Mouse (Mus musculus) embryonic facial prominence, embryonic 12.5 days (tissue): ENCODE measurements around the gene Pth2r. TPM values are rescaled to one million over a fixed set of nuclear protein-coding genes. Genes with fewer than 3 reads are reported as not detected.

ENCODE experiments used
- ATAC-seq: fragments of 200-750 bp; cut with Nextera tagmentation; 2 replicates; pipeline ENCODE4 v1.8.0; 2017; ENCODE audit not compliant: insufficient number of reproducible peaks, insufficient read depth, low FRiP score, low TSS enrichment
- H3K27ac ChIP-seq: fragments of 300-500 bp; sonication (generic); 2 replicates; pipeline ENCODE4 v1.5.1; 2016; ENCODE audit warnings: mild to moderate bottlenecking
- H3K27me3 ChIP-seq: fragments of 300-500 bp; sonication (generic); 2 replicates; pipeline ENCODE4 v1.6.1; 2016; ENCODE audit warnings: mild to moderate bottlenecking, moderate library complexity
- H3K36me3 ChIP-seq: fragments of 300-500 bp; sonication (generic); 2 replicates; pipeline ENCODE4 v1.6.1; 2016; ENCODE audit warnings: mild to moderate bottlenecking
- H3K4me1 ChIP-seq: fragments of 300-500 bp; sonication (generic); 2 replicates; pipeline ENCODE4 v1.6.1; 2016
- H3K4me2 ChIP-seq: fragments of 300-500 bp; sonication (generic); replicated peaks from 2 replicates; pipeline ENCODE4 v1.6.1; 2016; ENCODE audit warnings: mild to moderate bottlenecking, moderate library complexity
- H3K4me3 ChIP-seq: fragments of 300-500 bp; sonication (generic); 2 replicates; pipeline ENCODE4 v1.5.1; 2016; ENCODE audit warnings: mild to moderate bottlenecking
- H3K9ac ChIP-seq: fragments of 300-500 bp; sonication (generic); 2 replicates; pipeline ENCODE4 v1.6.1; 2016; ENCODE audit warnings: mild to moderate bottlenecking, moderate library complexity
- H3K9me3 ChIP-seq: fragments of 300-500 bp; sonication (generic); 2 replicates; pipeline ENCODE4 v1.6.1; 2016; ENCODE audit warnings: mild to moderate bottlenecking, moderate library complexity
- WGBS: fragments of 180-500 bp; shearing (Covaris S2); methylation state at CpG from one replicate; pipeline ENCODE4 v1.1.7; 2016; 5-methylcytosine and 5-hydroxymethylcytosine counted together
- polyA plus RNA-seq: library from polyadenylated mRNA; unstranded; fragments of >200 nt; fragmentation: Nextera tagmentation; extraction: Ambion mirVana; gene quantifications from 2 replicates; pipeline ENCODE4 v1.2.1, GENCODE M21; 2016

The Pth2r gene
- 0.09 and 0.27 TPM in 2 replicates for polyA plus RNA-seq

GRCm38 (mm10) chr1:65281756-65282155, at the start of gene Pth2r:
Pth2r (plus strand) TSS chr1:65282056.
- Histone ChIP-seq H3K9me3 (no peaks in the 10 kb centered on the region), H3K27ac (no peak within 1 kb of the TSS), H3K4me2 (no peak within 1 kb of the TSS), H3K27me3 (no peaks in the 10 kb centered on the region), H3K4me3 (no peak within 1 kb of the TSS), H3K36me3 (0 out of 2 replicates have a peak, but pooled peaks cover 3% of the 10 kb centered on the region), H3K9ac (no peak within 1 kb of the TSS), H3K4me1 (no peaks in the 10 kb centered on the region)
- 87% methylated on average over 6 of the region's 6 CpGs for WGBS
- no peak for ATAC-seq

- 76% methylated on average over 3 of the region's 3 CpGs for WGBS
- no peaks in the 10 kb centered on the region for H3K9me3 ChIP-seq
- no peak overlapping the region for H3K9ac ChIP-seq
- H3K4me1 ChIP-seq: no peaks in the 10 kb centered on the region
- H3K4me2 ChIP-seq: no peak overlapping the region
- no peaks in the 10 kb centered on the region for H3K27me3 ChIP-seq
- H3K27ac ChIP-seq: no peak overlapping the region
- H3K36me3 ChIP-seq: peaks cover 19% of the 10 kb centered on the region
- H3K4me3 ChIP-seq: no peak overlapping the region
- no peak for ATAC-seq
Observed at GRCm38 (mm10) chr1:65237712-65238111, 44.1 kb upstream of the Pth2r start.

GRCm38 (mm10) chr1:65245637-65246036, 36.2 kb upstream of the Pth2r start:
- Histone ChIP-seq H3K9ac (no peak overlapping the region), H3K4me3 (no peak overlapping the region), H3K4me2 (no peak overlapping the region), H3K36me3 (peaks cover 14% of the 10 kb centered on the region), H3K4me1 (no peaks in the 10 kb centered on the region), H3K27me3 (no peaks in the 10 kb centered on the region), H3K27ac (no peak overlapping the region), H3K9me3 (no peaks in the 10 kb centered on the region)
- no peak for ATAC-seq
- 82% methylated on average over 1 of the region's 1 CpGs for WGBS

DNA sequence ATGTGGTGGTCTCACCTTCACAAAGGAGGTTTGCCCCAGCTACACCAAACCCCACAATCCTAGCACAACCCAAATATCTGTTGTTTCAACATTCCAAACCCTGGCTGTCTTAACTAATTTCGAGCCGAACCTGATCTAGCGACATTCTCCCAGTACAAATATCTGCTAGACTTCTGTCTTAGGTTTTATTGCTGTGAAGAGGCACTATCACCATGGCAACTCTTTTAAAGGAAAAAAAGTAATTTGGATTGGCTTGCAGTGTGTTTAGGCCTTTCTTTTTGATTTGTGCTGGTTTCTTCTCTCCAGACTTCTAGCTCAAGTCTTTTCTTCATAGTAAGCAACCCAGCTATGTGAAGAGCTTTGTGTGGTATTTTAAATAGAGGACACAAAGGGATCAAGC, 1.4 kb upstream of the Pth2r start:
- no peak overlapping the region for H3K4me3 ChIP-seq
- no peak overlapping the region for H3K9ac ChIP-seq
- 0 out of 2 replicates have a peak, but pooled peaks cover 3% of the 10 kb centered on the region for H3K36me3 ChIP-seq
- no peak overlapping the region for H3K27ac ChIP-seq
- no peak for ATAC-seq
- H3K4me1 ChIP-seq: no peaks in the 10 kb centered on the region
- H3K9me3 ChIP-seq: no peaks in the 10 kb centered on the region
- H3K27me3 ChIP-seq: no peaks in the 10 kb centered on the region
- 80% methylated on average over 3 of the region's 3 CpGs for WGBS
- H3K4me2 ChIP-seq: no peak overlapping the region

- no peaks in the 10 kb centered on the region for H3K4me1 ChIP-seq
- ATAC-seq: no peak
- no peaks in the 10 kb centered on the region for H3K27me3 ChIP-seq
- H3K4me3 ChIP-seq: no peak overlapping the region
- WGBS: 11% methylated on average over 6 of the region's 6 CpGs
- H3K36me3 ChIP-seq: 0 out of 2 replicates have a peak, but pooled peaks cover 3% of the 10 kb centered on the region
- H3K9ac ChIP-seq: no peak overlapping the region
- H3K27ac ChIP-seq: no peak overlapping the region
- no peak overlapping the region for H3K4me2 ChIP-seq
- no peaks in the 10 kb centered on the region for H3K9me3 ChIP-seq
Observed at GRCm38 (mm10) chr1:65282766-65283165, 910 bp downstream of the Pth2r start.

- 79% methylated on average over 3 of the region's 3 CpGs for WGBS
- peaks cover 18% of the 10 kb centered on the region for H3K27me3 ChIP-seq
- H3K36me3 ChIP-seq: no peaks in the 10 kb centered on the region
- ATAC-seq: no peak
- no peak overlapping the region for H3K9ac ChIP-seq
- no peak overlapping the region for H3K4me2 ChIP-seq
- H3K4me3 ChIP-seq: no peak overlapping the region
- H3K4me1 ChIP-seq: peaks cover 12% of the 10 kb centered on the region
- no peak overlapping the region for H3K27ac ChIP-seq
- no peaks in the 10 kb centered on the region for H3K9me3 ChIP-seq
Observed at GRCm38 (mm10) chr1:65308476-65308875, 26.6 kb downstream of the Pth2r start.

DNA sequence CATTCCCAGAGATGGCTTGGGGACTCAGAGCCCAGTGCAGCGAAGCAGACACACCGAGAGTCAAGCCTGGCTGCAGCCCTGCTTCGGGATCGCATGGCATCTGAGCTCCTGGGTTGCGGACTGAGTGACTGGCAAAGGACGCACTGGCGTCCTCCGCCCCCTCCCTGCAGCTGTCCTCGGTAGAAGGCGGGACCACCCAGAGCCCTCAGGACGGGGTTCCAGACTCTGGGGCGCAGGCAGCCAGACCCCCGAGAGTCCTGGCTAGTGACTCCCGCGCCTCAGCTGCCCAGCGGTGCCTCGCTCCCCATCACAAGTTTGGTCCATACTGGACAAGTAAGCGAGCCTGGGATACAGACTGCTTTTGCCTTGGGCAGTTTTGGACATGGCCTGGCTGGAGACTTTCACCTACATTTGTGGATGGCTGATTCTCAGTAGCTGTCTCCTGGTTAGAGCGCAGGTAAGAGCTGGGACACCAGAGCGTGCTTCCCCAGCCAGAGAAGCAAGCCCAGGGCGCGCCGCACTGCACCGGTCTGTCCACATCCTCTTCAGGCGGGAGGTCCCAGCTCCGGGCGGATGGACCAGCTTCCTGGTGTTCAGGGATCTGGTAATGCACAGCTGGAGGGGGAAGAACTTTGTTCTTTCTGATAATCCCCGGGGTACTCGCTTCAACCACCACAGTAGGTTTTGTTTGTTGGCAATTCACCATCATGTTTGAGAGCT, 29.5 kb downstream of the Pth2r start:
- H3K4me2 ChIP-seq: peak overlapping the region; percentile 88
- no peaks in the 10 kb centered on the region for H3K36me3 ChIP-seq
- 0 out of 2 replicates have a peak, but pooled peaks have one; percentile 56 for ATAC-seq
- 2% methylated on average over 29 of the region's 29 CpGs for WGBS
- H3K4me1 ChIP-seq: peaks cover 12% of the 10 kb centered on the region
- peak overlapping the region; percentile 40 for H3K4me3 ChIP-seq
- peaks cover 18% of the 10 kb centered on the region for H3K27me3 ChIP-seq
- peak overlapping the region; percentile 35 for H3K9ac ChIP-seq
- no peak overlapping the region for H3K27ac ChIP-seq
- H3K9me3 ChIP-seq: no peaks in the 10 kb centered on the region

GRCm38 (mm10) chr1:65312118-65312517, 30.3 kb downstream of the Pth2r start:
- WGBS: 12% methylated on average over 7 of the region's 7 CpGs
- no peaks in the 10 kb centered on the region for H3K36me3 ChIP-seq
- peaks cover 12% of the 10 kb centered on the region for H3K4me1 ChIP-seq
- peak overlapping the region; percentile 88 for H3K4me2 ChIP-seq
- H3K4me3 ChIP-seq: peak overlapping the region; percentile 40; the same call in 1 of the 2 replicates
- H3K9me3 ChIP-seq: no peaks in the 10 kb centered on the region
- H3K9ac ChIP-seq: no peak overlapping the region
- peaks cover 18% of the 10 kb centered on the region for H3K27me3 ChIP-seq
- H3K27ac ChIP-seq: no peak overlapping the region
- ATAC-seq: no peak

GRCm38 (mm10) chr1:65312896-65313295, 31.0 kb downstream of the Pth2r start:
- Histone ChIP-seq H3K9me3 (no peaks in the 10 kb centered on the region), H3K36me3 (no peaks in the 10 kb centered on the region), H3K9ac (no peak overlapping the region), H3K4me2 (no peak overlapping the region), H3K27ac (no peak overlapping the region), H3K4me3 (no peak overlapping the region), H3K4me1 (peaks cover 12% of the 10 kb centered on the region), H3K27me3 (peaks cover 18% of the 10 kb centered on the region)
- WGBS: 62% methylated on average over 2 of the region's 2 CpGs
- no peak for ATAC-seq

DNA sequence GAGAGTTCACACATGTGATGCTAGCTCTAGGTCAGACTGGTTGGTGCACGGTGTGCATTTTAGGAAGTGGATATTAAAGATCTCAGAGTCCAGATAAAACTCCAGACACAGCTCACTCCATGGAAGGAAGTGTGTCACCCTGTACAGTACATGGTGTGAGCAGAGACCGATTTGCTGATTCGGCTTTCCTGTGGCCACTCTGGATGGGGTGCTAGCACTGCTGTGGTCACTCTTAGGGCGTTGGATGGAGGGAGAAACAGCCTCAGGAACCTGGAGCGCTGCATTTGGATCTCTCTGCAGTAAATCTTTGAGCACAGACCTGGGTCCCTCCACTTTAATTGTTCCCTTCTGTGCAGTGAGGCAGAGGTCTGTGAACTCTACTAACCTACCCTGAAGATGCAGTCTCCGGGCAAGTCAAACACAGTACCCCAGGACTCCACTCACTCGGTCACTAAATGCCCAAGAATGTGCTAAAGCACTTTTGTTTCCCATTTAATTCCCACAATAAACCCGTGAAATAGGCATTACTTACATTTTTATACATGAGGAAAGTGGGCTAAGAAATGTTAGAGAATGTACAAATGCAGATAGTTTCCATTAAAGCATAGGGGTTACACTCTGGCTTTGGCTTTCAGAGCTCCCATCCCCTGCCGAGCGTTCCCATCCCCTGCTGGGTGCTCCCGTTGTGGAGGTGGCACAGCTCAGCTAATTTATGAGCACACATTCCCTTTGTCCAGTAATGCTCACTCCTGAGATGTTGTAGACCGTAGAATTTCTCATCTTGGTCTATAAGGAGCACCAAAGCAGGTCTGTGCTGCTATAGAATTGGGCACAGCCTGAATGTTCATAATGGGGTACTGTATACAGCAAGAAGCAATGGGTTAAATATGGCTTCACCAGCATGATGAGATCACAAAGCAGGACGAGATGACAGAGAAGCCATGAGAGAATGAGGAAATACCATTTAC, 32.5 kb downstream of the Pth2r start:
- H3K36me3 ChIP-seq: no peaks in the 10 kb centered on the region
- no peak overlapping the region for H3K27ac ChIP-seq
- H3K9me3 ChIP-seq: no peaks in the 10 kb centered on the region
- H3K4me3 ChIP-seq: no peak overlapping the region
- H3K27me3 ChIP-seq: peaks cover 18% of the 10 kb centered on the region
- no peak overlapping the region for H3K9ac ChIP-seq
- H3K4me1 ChIP-seq: peaks cover 12% of the 10 kb centered on the region
- WGBS: 60% methylated on average over 13 of the region's 13 CpGs
- ATAC-seq: no peak
- no peak overlapping the region for H3K4me2 ChIP-seq

GRCm38 (mm10) chr1:65315022-65315407, 33.2 kb downstream of the Pth2r start:
- H3K36me3 ChIP-seq: no peaks in the 10 kb centered on the region
- peaks cover 17% of the 10 kb centered on the region for H3K27me3 ChIP-seq
- ATAC-seq: no peak
- H3K9me3 ChIP-seq: no peaks in the 10 kb centered on the region
- H3K27ac ChIP-seq: no peak overlapping the region
- no peak overlapping the region for H3K9ac ChIP-seq
- peaks cover 12% of the 10 kb centered on the region for H3K4me1 ChIP-seq
- WGBS: 80% methylated on average over 8 of the region's 8 CpGs
- H3K4me2 ChIP-seq: no peak overlapping the region
- H3K4me3 ChIP-seq: no peak overlapping the region
